Mouse (Mus musculus): ENCODE data around the gene Nol12.

Gene Nol12

DNA sequence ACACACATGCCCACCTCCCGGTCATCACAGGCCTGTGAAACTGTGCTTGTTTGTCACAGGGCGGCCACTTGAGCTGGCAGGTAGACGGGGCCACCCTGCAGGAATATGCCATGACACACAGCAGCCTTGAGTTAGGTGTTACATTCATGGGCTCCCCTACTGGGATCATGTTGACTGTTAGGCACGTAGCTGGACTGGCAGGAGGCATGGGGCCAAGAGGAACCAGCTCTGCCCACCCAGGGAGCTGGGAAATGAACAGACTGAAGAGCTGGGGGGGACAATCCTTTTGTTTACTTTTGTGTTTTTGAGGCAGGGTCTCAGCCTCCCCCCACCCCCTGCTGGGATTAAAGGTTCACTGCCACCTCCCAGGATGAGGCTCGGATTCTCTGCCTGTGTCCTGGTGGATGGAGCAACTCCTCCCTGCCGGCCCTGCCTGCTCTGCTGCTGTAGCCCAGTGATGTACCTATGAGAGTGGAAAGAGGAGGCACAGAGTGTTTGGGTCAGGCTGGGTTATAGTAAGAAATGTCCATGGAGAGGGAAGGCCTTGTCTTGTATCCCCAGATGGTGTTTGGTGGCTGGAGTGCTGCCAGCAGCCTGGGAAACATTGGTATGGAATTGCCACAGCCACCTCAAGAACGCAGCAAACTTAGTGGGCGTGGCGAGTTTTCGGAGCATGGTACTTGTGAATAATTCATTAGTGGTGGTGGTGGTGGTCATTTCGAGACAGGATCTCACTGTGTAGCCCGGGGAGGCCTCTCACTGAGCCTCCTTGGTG, 18.5 kb upstream of the Nol12 start:
- DNase-seq (ENCODE audit: low spot score) = no peak

DNA sequence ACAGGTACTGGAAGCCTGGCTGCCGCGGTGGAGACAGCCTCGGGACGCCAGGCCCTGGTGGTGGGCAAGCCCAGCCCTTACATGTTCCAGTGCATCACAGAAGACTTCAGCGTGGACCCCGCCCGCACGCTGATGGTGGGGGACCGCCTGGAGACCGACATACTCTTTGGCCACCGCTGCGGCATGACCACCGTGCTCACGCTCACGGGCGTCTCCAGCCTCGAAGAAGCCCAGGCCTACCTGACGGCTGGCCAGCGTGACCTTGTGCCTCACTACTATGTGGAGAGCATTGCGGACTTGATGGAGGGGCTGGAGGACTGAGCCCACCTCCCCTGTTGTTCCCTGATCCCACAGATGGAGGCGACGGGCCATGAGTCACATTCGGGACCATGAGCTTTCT, 16.6 kb upstream of the Nol12 start:
- no peak for DNase-seq (ENCODE audit: low spot score)

DNA sequence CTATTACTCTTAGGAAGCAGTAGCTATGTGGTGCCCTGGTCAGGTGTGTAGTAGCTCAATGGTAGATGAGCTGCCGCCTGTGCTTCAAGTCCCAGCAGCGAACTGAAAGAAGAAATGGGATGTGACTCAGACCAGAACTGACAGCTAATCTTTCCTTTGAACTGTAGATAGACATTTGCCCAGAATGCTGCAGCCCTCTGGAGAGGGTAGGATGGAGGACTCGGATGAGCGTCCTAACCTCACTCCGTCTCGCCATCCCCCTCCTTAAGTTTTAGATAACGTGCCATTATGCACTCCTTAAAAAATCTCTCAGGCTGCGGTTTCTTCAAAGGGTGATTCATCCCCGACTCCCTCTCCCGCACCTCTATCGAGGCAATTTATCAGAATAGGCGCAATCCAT, 14.8 kb upstream of the Nol12 start:
- no peak for DNase-seq (ENCODE audit: low spot score)

DNA sequence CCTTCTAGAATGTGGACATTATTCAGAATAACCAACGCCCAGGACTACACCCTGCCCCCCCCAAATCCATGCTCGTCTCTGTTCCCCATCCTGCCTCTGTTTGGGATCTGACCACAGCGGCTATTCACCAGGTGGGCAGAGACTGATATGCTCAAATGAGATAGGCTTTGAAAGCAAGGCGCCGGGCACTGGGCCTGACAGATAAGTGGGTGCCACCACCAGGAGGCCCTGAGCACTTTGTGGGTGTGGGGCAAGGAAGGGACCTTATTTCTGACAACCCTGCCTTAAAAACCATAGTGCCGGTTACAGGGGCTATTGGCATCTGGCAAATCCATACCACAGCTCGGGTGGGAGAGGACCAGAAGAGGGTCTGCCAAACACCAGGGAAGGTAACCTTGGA, 12.0 kb upstream of the Nol12 start:
- no peak for DNase-seq (ENCODE audit: low spot score)

DNA sequence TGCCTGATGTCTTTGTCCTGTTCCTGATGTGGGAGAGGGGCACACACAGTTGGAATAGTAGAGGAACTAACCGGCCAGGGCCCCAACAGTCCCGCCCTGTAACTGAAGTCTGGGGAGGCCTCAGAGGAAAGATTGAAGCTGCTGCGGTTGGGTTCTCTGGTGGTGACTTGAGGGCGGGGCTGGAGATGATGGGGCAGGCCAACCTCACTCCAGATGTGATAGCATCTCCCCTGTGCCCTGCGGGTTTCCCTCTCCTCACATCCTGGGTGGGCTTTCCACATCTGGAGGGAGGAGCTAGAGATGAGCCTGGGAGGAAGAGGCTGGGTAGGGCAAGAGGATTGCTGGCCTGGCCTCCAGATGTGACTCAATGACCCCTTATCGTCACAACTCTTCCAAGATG, 11.1 kb upstream of the Nol12 start:
- no peak for DNase-seq (ENCODE audit: low spot score)

DNA sequence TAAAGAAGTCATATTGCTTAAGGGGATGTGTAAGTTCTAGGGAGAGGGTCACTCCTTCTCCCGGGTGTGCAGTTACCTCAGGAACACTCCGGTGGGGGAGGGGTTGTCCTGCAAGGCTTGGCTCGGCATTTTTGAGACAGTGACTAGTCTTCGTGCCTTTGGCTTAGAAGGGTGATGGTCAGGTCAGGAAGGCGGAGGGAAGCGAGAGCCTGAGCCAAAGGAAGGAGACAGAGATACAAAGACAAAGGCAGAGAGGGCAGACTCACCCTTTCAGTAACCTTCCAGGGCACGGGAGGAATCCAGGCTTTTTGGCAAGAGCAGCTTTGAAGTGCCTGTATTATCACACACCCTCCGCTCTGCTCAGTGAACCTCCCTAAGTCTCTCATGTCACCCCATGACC, 9.6 kb upstream of the Nol12 start:
- DNase-seq (ENCODE audit: low spot score) = no peak

DNA sequence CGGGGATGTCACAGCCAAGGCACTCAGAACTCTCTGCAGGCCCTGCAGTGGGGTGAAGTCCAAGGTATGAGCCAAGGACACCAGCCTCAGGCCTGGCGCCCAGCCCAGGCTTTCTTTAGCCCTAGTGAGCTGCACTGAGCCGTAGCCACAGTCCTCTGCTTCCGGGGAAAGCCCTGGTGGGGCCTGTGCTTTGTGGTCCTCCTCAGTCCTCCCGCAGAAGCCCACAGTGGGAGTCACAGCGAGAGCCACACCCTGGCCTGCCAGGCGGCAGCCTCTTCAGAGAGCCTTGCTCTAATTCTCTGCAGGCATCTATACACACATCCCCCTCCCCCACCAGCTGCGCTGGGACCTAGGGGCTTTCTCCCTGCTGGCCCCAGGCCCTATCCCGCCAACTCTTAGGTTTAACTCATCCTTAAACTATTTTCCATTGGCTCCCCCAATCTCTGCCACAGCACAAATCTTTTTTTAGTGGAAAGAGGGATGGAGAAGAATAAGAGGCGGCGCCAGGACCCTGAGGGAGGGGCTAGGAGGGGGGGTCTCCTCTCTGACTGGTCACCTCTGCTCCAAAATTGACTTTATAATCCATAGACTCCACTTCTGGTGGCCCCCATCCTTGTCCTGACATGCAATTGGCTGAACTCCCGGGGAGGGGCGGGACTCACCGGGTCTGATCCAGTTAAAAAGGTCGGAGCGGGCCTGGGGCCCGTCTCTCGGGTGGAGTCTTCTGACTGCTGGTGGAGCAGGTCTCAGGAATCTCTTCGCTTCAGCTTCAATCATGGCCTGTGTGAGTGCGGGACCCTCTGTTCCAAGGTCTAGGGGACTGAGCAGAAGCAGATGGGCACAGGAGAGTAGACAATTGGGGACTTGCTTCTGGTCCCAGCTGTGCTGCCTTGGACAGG, 8.5 kb upstream of the Nol12 start, which contains the start of gene Lgals1:
Gene Lgals1 (plus strand): TSS at position 705 of the 899 bp plus-strand sequence.
- DNase-seq (ENCODE audit: low spot score) = peak; percentile 94

DNA sequence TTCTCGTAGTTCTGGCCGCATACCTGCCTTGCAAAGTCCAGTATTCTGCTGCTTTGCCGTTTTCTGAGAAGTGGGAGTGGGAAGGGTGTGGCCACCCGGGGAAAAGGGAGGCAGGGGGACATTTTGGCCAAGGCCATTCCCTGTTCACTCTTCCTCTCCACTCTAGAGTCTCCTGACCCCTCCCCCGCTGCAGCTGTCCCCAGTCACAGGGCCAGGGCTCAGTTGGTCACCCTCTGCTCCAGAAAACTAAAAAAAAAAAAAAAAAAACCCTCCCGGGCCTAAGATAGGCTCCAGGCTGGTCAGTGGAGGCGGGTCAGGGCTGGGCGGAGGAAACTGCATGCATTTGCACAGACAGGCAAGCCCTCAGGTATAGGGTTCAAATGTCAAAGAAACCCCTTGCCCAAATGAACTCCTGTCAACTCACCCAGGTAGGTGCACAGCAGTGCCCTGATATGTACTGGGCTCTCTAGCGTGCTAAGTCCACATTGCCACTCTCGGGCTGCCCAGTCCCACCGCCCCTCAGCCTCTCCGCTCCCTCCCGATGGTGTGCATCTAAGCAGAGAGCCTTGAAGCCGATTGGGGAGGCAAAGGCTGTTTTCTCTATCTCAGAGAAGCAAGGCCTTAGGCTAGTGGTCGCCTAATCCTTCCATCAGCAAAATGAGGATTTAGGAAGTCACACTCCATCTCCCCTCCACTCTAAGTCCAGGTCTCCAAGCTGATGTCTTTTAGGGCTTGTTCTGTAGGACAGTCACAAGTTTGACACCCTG, 7.5 kb upstream of the Nol12 start:
- no peak for DNase-seq (ENCODE audit: low spot score)

DNA sequence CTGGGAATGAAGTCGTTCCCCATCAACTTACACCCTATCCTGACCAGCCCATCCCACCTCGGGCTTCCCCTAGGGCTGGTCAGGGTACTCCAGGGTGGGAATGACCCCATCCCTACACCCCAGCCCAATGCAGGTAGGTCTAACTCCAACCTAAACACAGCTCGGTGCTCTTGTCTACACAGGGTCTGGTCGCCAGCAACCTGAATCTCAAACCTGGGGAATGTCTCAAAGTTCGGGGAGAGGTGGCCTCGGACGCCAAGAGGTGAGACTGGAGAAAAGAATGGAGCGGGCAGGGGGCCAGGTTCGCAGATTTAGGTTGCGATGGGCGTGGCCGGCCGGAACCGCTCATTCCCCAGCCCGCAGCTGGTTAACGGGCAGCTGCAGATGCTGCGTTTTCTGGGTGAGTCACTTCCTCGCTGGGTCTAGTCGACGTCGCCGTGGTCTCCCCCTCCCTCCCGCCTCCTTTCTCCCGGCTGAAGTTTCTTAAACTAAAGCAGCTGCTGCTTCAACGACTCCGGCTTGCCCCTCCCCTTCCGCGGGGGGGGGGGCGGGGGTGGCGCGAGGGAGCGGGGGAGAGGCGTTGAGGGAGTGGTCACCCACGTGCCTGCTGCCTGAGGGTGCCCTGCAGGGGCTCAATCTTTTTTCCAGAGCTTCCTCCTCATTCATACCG, 6.8 kb upstream of the Nol12 start:
- peak; percentile 27 for DNase-seq (ENCODE audit: low spot score)

DNA sequence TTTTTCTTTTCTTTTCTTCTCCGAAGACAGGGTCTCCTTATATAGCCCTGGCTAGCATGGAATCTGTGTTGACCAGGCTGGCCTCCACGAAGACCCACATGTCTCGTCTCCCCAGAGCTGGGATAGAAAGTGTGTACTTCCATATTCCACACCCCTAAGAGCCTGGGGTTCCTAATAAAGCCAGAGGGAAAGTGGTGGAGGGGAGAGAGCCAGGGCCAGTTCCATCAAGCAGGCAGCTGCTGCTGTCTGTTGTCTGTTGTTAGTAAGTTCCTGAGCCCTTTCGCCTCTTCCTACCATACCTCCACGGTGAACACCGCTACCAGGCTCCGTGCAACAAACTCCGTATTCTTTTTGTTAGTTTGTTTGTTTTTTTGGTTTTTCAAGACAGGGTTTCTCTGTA, 6.2 kb upstream of the Nol12 start:
- no peak for DNase-seq (ENCODE audit: low spot score)

DNA sequence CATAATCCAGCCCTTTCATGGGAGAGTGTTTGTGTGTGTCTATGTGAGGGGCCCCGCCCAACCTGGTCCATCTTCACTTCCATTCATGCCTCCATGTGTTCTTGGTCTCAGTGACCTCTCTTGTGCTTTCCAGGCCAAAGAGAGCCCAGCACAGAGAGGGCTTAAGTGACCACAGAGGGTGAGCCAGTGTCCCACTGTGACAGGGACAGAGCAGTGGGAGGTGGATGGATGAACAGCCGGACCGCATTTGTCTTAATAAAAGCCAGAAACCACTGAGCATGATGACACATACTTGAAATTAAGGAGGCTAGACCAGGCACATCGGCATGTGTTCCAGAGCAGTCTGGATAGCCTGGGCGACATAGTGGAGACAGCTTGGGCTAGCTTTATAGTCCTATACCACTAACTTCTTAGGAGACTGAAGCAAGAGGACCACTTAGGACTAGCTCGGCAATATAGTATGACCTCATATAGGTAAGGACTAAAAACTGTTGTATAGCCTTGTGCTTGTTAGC, 4.5 kb upstream of the Nol12 start:
- no peak for DNase-seq (ENCODE audit: low spot score)

DNA sequence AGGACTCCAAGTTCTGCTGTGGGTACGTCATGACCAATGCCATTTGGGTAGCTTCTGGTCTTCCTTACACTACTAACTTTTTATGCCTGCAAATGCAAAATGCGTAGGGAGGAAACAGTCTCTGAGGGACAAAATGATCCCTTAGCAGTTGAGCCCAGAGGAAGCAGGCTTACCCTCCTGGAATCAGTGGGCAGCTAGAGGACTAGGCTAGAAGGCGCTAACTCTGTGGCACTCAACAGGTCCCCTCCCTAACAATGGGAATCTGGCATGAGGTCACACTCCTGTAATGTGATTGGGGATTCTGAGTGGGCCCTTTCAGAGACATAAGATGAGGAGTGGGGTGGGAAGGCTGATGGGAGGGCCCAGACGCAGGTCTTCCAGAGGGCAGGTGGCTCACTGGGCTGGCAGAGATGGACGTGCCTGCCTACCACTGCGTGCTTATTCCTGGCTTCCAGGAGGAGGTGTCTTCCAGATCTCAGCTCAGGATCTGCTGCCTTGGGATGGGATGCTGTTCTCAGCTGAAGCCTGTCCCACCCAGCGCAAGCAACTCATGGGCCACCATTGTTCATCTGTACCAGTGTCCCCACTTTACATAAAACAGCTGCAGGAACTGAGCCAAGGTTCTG, 3.8 kb upstream of the Nol12 start:
- no peak for DNase-seq (ENCODE audit: low spot score)

DNA sequence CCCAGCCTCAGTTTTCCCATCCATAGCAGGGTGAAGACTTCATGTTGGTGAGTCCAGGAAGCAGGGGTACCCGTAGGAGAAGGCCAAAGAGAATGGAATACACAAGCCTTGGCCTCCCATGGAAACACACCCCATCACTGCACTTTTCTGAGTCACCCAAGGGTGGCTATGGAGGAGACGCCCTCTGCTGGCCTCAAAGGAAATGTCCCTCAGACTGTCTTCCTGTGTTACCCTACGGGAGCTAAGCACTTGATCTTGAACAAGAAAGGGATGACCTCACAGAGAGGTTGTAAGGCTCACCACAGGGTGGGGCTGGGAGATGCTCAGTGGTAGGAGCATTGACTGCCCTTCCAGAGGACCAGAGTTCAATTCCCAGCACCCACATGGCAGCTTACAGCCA, 3.2 kb upstream of the Nol12 start:
- no peak for DNase-seq (ENCODE audit: low spot score)

DNA sequence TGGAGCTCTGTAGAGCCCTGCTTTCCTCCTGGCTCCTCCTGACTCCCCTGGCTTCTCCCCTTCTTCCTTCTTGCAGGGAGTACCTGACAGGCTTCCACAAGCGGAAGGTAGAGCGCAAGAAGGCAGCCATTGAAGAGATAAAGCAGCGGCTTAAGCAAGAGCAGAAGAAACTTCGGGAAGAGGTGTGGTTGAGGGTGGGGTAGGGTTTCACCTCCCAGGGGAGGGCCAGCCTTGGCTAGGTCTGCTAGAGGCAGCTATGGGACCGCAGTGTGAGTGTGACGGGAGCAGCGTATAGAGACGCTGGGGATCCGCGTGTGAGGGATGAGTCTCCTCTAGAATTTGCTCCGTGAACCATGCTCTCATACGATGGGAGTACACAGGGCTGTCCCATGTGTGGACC, 1.7 kb downstream of the Nol12 start:
- no peak for DNase-seq (ENCODE audit: low spot score)

DNA sequence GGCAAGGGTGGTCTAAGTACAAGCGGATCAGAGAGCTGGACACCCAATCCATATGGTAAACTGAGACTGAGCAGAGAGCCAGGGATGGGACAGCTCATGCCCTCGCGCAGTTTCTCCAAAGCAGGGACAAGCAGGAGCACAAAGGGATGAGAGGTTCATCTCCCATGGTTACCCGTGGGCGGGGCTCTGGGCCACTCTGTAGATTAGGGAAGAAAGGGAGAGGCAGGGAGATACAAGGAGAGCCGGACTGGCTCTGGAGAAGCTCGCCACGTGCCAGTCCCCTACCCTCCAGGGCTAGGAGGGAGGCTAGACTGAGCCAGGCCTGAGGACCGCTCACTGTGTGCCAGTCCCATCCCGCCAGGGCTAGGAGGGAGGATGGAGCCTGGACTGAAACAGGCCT, 2.6 kb downstream of the Nol12 start:
- DNase-seq (ENCODE audit: low spot score) = no peak

DNA sequence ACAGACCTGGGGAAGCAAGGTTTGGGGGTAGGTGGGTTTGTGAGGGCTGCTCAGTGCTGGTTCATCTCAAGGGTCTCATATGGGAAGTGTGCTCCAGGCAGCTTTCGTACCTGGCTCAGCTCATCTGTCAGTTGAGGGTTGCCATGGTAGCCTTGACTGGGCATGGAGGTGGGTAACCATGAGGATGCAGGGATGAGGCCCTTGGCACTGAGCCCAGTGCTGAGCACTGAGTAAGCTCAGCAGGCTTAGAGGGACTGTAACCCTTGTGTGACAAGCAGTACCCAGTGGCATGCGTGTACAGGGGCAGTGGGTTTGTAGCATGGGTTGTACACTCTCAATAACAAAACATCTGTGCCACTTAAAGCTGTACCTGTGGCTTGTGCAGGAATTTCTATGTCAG, 3.2 kb downstream of the Nol12 start:
- no peak for DNase-seq (ENCODE audit: low spot score)

DNA sequence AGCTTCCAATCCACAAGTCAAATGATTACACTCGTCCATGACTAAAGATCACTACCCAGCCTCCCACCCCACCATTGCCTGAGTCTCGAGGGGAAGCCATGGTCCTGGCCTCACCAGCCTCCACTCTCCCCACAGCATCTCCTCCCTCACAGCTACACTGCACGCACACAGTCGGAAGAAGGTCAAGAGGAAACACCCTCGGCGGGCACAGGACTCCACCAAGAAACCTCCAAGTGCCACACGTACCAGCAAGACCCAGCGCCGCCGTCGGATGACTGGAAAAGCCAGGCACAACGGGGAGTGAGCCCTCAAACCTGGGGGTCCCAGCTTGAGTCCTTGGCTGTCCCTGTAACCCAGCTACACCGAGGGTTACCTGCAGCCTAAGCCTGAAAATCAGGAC, 5.6 kb downstream of the Nol12 start:
- DNase-seq (ENCODE audit: low spot score) = no peak

DNA sequence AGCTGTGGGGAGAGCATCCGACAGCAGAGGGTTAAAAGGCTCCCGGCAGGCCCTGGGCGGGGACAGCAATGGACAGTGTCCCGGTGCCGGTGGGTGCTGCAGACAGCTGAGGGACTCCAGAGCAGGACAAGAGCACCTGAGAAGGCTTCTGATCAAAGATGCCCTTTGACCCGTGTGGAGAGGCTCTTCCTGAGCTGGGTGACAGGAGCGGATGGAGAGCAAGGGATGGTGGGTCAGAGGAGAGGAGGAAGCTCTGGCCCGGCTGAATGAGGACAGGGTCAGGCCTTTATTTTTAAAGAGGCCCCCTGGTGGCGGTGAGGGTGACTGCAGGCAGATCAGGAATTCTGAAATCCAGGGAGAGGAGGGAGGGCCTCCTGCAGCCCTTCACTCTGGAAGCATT, 7.9 kb downstream of the Nol12 start:
- peak; percentile 78 for DNase-seq (ENCODE audit: low spot score)

DNA sequence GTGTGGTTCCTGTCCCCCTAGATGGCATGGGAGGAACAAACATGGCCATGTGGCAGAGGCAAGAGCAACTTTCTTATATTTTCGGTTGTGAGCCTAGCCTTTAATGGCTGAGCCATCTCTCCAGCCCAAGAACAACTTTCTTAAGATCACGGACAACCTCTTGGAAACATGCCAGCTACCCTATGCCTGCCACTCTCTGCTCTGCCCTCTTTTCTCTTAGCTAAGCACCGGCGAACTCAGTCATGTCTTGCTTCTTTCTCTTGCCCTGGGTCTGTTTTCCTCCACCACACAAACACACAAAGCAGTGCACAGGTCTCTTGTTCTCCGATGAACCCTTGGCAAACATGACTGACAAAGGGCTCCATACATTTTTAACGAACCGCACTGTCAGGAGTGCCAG, 11.5 kb downstream of the Nol12 start:
- DNase-seq (ENCODE audit: low spot score) = no peak

DNA sequence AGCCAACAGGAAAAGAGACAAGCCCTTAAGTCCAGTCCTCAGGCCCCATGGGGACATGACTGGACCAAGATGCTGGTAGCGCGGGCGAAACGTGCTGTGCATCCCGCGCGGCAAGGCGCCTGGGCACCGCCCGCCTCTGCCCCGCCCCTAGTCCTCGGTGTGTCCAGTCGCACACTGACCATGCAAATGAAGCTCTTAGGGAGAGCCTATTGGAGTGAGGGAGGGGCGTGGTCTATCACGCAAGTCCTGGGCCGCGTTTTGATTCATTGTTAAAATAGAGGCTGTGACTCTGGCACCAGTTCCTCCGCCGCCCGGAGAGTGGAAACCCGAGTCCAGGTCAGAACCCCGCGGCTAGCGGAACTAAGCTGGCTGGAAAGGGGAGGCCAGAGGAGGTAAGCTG, 12.9 kb downstream of the Nol12 start, which contains the start of gene Triobp:
Gene Triobp (plus strand): TSS at position 68 of the 400 bp plus-strand sequence.
- peak; percentile 52 for DNase-seq (ENCODE audit: low spot score)

DNA sequence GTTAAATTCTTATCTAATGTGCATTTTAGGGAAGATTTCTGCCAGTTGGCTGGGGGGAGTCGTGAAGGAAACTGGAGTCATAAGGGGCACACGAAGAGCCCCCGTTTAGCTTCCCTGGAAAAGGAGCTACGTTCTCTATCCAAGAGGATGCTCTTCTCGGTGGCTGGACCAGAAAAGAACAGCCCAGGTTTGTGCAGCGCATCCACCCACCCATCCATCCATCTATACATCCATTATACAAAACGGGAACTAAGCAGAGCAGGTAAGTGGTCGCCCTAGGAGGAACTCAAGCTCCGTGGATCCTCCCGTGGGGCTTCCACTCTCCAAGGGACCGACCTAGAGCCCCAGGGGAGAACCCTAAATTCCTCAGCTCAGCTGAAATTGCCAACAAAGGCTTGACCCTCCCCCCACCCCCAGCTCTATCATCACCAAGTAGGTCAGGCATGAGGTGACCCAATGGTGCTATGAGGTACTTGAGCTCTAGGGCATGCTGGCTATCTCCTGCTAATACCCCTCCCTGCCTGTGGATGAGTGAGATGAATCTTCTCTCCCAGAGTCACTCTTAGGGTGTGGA, 13.5 kb downstream of the Nol12 start:
- DNase-seq (ENCODE audit: low spot score) = no peak
